Mouse (Mus musculus) effector memory CD4-positive, alpha-beta T cell, adult 5 months (primary cell): ENCODE results near the gene Stbd1. TPM values are rescaled to one million over a fixed set of nuclear protein-coding genes. Genes with fewer than 3 reads are reported as not detected.

Experiments used
- polyA plus RNA-seq: library from polyadenylated mRNA; unstranded; fragments of 100-300 nt; shearing (Covaris generic); gene quantifications from one replicate; pipeline ENCODE4 v1.2.1, GENCODE M21; 2017

The Stbd1 gene
- polyA plus RNA-seq, result 0.29 TPM

GRCm38 (mm10) chr5:92602691-92603690, at the start of gene Stbd1:
Gene Stbd1 (plus strand): TSS chr5:92603041.

GRCm38 (mm10) chr5:92554891-92555511, 47.8 kb upstream of the Stbd1 start, which contains the start of gene Fam47e:
Gene Fam47e (plus strand): TSS chr5:92555069.

Other genes with a start within 250 kb of the Stbd1 start
- gene Nup54, start 167.8 kb upstream of the Stbd1 start, polyA plus RNA-seq, result 40.6 TPM
- gene Scarb2, start 96.2 kb upstream of the Stbd1 start, polyA plus RNA-seq, result 21.2 TPM
- gene Fam47e, start 48.0 kb upstream of the Stbd1 start, polyA plus RNA-seq, result not detected
- not detected for gene Ccdc158, start 72.2 kb downstream of the Stbd1 start, polyA plus RNA-seq
- gene Shroom3, start 80.4 kb downstream of the Stbd1 start, polyA plus RNA-seq, result not detected